Mouse (Mus musculus) ES-Bruce4 (cell line): ENCODE results near the gene Zfp583.

Experiments
- CTCF ChIP-seq: IDR thresholded peaks from one replicate; pipeline ENCODE4 v1.8.1; 2011; ENCODE audit warnings: low read depth, low read length
- EP300 ChIP-seq: IDR thresholded peaks from 2 replicates; pipeline ENCODE4 v1.6.1; 2011; ENCODE audit warnings: low read depth, low read length; ENCODE audit not compliant: insufficient read depth
- POLR2A ChIP-seq: IDR thresholded peaks from one replicate; pipeline ENCODE4 v1.8.1; 2011; ENCODE audit warnings: low read length; ENCODE audit not compliant: insufficient read depth

GRCm38 (mm10) chr7:6361756-6362155, 30.7 kb upstream of the Zfp583 start:
- TF ChIP-seq EP300: no peak
- no peak for TF ChIP-seq POLR2A
- no peak for TF ChIP-seq CTCF
